Mouse (Mus musculus): ENCODE results near the gene Smim6.

DNA sequence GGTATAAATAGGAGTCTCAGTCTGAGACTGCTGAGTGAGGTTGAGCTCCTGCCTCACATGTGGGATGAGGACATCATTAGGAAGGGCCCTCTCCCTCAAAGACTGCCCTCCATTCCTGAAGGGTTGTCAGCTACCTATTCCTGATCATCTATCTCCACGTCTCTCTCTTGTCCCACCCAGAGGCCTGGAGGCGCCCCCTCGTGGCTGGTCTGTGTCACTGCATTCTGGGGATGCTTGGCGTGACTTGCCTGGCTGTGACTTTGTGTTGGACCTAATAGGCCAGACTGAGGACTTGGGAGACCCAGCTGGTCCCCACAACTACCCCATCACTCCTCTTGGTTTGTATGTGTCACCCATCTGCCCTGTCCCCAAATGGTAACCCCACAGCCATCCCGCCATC is 30.8 kb upstream of the Smim6 start:
- TF ChIP-seq HCFC1 (IDR thresholded peaks at IDR 0.05; ENCODE audit: borderline replicate concordance, insufficient read depth, low read length) (no peak), CHD2 (IDR thresholded peaks at IDR 0.05; ENCODE audit: low read depth, low read length) (no peak), ZC3H11A (IDR thresholded peaks at IDR 0.05; ENCODE audit: borderline replicate concordance, low read depth, low read length) (no peak), MAFK (IDR thresholded peaks at IDR 0.05; ENCODE audit: insufficient read depth, low read depth, low read length) (no peak)
